Mouse (Mus musculus): ENCODE measurements at regions not wholly inside any gene's neighbourhood (a gene's known extent, or its start where the extent isn't known, plus 50 kb on each side); places are given as distances from the start of the nearest gene placed in this dataset.

- TF ChIP-seq GATA1 (IDR thresholded peaks at IDR 0.05; ENCODE audit: borderline replicate concordance, low read length) (no peak), FLI1 (IDR thresholded peaks at IDR 0.05; ENCODE audit: low read length) (no peak)
Measured at GRCm38 (mm10) chr6:147784249-147784648, 262.8 kb upstream of the Far2 start.

Data from megakaryocyte, embryonic 14.5 days (primary cell).